Mouse (Mus musculus) spleen, adult 2 months (tissue): ENCODE measurements around the gene Mpdu1. TPM values are rescaled to one million over a fixed set of nuclear protein-coding genes. Genes with fewer than 3 reads are reported as not detected.
A peak's percentile ranks its signal among the peaks of the same experiment; 100 is the strongest.

Experiments
- DNase-seq, 2 experiments: peaks; one replicate each; pipeline versions ENCODE4 v3.0.0 to v3.0.0-alpha.2; 2012 to 2021; ENCODE audit warnings: low spot score in 2 of 2, low read depth in 1 of 2
- H3K27ac ChIP-seq: fragments of 200-500 bp; 2 replicates; pipeline ENCODE4 v1.5.1; 2012; ENCODE audit warnings: low read length, inconsistent platforms; ENCODE audit not compliant: insufficient read depth
- H3K27me3 ChIP-seq: fragments of 200-500 bp; 2 replicates; pipeline ENCODE4 v1.6.1; 2012; ENCODE audit warnings: mild to moderate bottlenecking, moderate library complexity, low read length, inconsistent platforms; ENCODE audit not compliant: control insufficient read depth, insufficient read depth
- H3K36me3 ChIP-seq: fragments of 200-500 bp; 2 replicates; pipeline ENCODE4 v1.6.1; 2012; ENCODE audit warnings: mild to moderate bottlenecking, low read length, inconsistent platforms; ENCODE audit not compliant: control insufficient read depth, insufficient read depth
- H3K4me1 ChIP-seq: fragments of 200-500 bp; 2 replicates; pipeline ENCODE4 v1.6.1; 2011; ENCODE audit warnings: inconsistent platforms; ENCODE audit not compliant: control insufficient read depth, insufficient read depth, insufficient read length
- H3K4me3 ChIP-seq: fragments of 200-500 bp; 2 replicates; pipeline ENCODE4 v1.5.1; 2011; ENCODE audit warnings: mild to moderate bottlenecking, inconsistent platforms; ENCODE audit not compliant: insufficient read depth, insufficient read length; ENCODE audit errors: extremely low read depth
- CTCF ChIP-seq: fragments of 200-500 bp; IDR thresholded peaks from 2 replicates; pipeline ENCODE4 v1.5.1; 2011; ENCODE audit warnings: mild to moderate bottlenecking, inconsistent platforms; ENCODE audit not compliant: insufficient read depth, insufficient read length, insufficient replicate concordance; ENCODE audit errors: extremely low read depth
- POLR2A ChIP-seq: fragments of 200-500 bp; IDR thresholded peaks from 2 replicates; pipeline ENCODE4 v1.6.1; 2011; ENCODE audit warnings: low read depth, low read length, inconsistent platforms
- WGBS: fragments of 180-500 bp; shearing (Covaris S2); methylation state at CpG from one replicate; pipeline ENCODE4 v1.1.7; 2018; 5-methylcytosine and 5-hydroxymethylcytosine counted together
- polyA plus RNA-seq: library from polyadenylated mRNA; depleted of rRNA; stranded (reverse); fragments of >200 nt; gene quantifications from 2 replicates; pipeline ENCODE4 v1.2.3, GENCODE M21; 2012

Gene Mpdu1
- polyA plus RNA-seq, 1 experiment = 63.6 TPM

GRCm38 (mm10) chr11:69697396-69697795 is 35.0 kb upstream of the Mpdu1 start:
- Histone ChIP-seq H3K4me1 (peaks cover 3% of the 10 kb centered on the region), H3K4me3 (no peak overlapping the region), H3K27ac (no peak overlapping the region), H3K36me3 (no peaks in the 10 kb centered on the region), H3K27me3 (peaks cover 7% of the 10 kb centered on the region)
- WGBS = 86% methylated on average over 3 of the region's 3 CpGs
- TF ChIP-seq CTCF (no peak), POLR2A (no peak)
- DNase-seq = no peak

GRCm38 (mm10) chr11:69695361-69696181 is 33.1 kb upstream of the Mpdu1 start, which contains the start of the genes Tnfsf12 and Tnfsfm13:
Gene Tnfsf12 (minus strand): TSS chr11:69695849.
Gene Tnfsfm13 (minus strand): TSS chr11:69696098.
- TF ChIP-seq POLR2A = no peak
- no peak for TF ChIP-seq CTCF
- 15% methylated on average over 40 of the region's 41 CpGs for WGBS
- Histone ChIP-seq H3K4me1 (peaks cover 3% of the 10 kb centered on the region), H3K27ac (peak within 1 kb of the TSS; percentile 85), H3K27me3 (peaks cover 7% of the 10 kb centered on the region), H3K36me3 (no peaks in the 10 kb centered on the region), H3K4me3 (peak within 1 kb of the TSS; percentile 46)
- no peak for DNase-seq

GRCm38 (mm10) chr11:69695046-69695360 is 32.6 kb upstream of the Mpdu1 start:
- peaks cover 7% of the 10 kb centered on the region for H3K27me3 ChIP-seq
- H3K4me3 ChIP-seq = peak overlapping the region; percentile 46
- peaks cover 3% of the 10 kb centered on the region for H3K4me1 ChIP-seq
- no peak for DNase-seq
- no peaks in the 10 kb centered on the region for H3K36me3 ChIP-seq
- 79% methylated on average over 6 of the region's 6 CpGs for WGBS
- TF ChIP-seq POLR2A (no peak), CTCF (no peak)
- H3K27ac ChIP-seq = peak overlapping the region; percentile 85

- Histone ChIP-seq H3K27me3 (peaks cover 7% of the 10 kb centered on the region), H3K4me3 (no peak overlapping the region), H3K4me1 (peaks cover 3% of the 10 kb centered on the region), H3K27ac (no peak overlapping the region), H3K36me3 (no peaks in the 10 kb centered on the region)
- WGBS = 58% methylated on average over 11 of the region's 11 CpGs
- no peak for TF ChIP-seq POLR2A
- no peak for TF ChIP-seq CTCF
- no peak for DNase-seq
Measured at GRCm38 (mm10) chr11:69693421-69693965, 31.1 kb upstream of the Mpdu1 start.

GRCm38 (mm10) chr11:69692863-69693262 is 30.4 kb upstream of the Mpdu1 start:
- Histone ChIP-seq H3K36me3 (no peaks in the 10 kb centered on the region), H3K4me1 (peaks cover 3% of the 10 kb centered on the region), H3K27ac (no peak overlapping the region), H3K27me3 (peaks cover 7% of the 10 kb centered on the region), H3K4me3 (no peak overlapping the region)
- DNase-seq = no peak
- 92% methylated on average over 6 of the region's 6 CpGs for WGBS
- no peak for TF ChIP-seq CTCF
- no peak for TF ChIP-seq POLR2A

GRCm38 (mm10) chr11:69692196-69692811 is 29.9 kb upstream of the Mpdu1 start:
- Histone ChIP-seq H3K27ac (no peak overlapping the region), H3K27me3 (peaks cover 7% of the 10 kb centered on the region), H3K4me3 (no peak overlapping the region), H3K36me3 (no peaks in the 10 kb centered on the region), H3K4me1 (peaks cover 3% of the 10 kb centered on the region)
- TF ChIP-seq CTCF = no peak
- TF ChIP-seq POLR2A = no peak
- no peak for DNase-seq
- WGBS = 59% methylated on average over 9 of the region's 9 CpGs

- 96% methylated on average over 1 of the region's 1 CpGs for WGBS
- TF ChIP-seq POLR2A (no peak), CTCF (no peak)
- Histone ChIP-seq H3K4me1 (no peaks in the 10 kb centered on the region), H3K36me3 (no peaks in the 10 kb centered on the region), H3K27ac (0 out of 2 replicates have a peak overlapping the region, but pooled peaks have one; percentile 53), H3K27me3 (no peaks in the 10 kb centered on the region), H3K4me3 (no peak overlapping the region)
- DNase-seq = no peak
Measured at GRCm38 (mm10) chr11:69689891-69690290, 27.4 kb upstream of the Mpdu1 start.
